Mouse (Mus musculus) spleen, adult 2 months (tissue): Measurements from ENCODE around the gene Samd4b. TPM values are rescaled to one million over a fixed set of nuclear protein-coding genes. Genes with fewer than 3 reads are reported as not detected.
"Not testable (repeated sequence)": the region's sequence is repeated elsewhere in the genome, so short reads cannot be mapped to it uniquely, and the experiment has no call there.

Experiments
- DNase-seq, 2 experiments: peaks; one replicate each; pipeline versions ENCODE4 v3.0.0 to v3.0.0-alpha.2; 2012 to 2021; ENCODE audit warnings: low spot score in 2 of 2, low read depth in 1 of 2
- H3K27ac ChIP-seq: fragments of 200-500 bp; 2 replicates; pipeline ENCODE4 v1.5.1; 2012; ENCODE audit warnings: low read length, inconsistent platforms; ENCODE audit not compliant: insufficient read depth
- H3K27me3 ChIP-seq: fragments of 200-500 bp; 2 replicates; pipeline ENCODE4 v1.6.1; 2012; ENCODE audit warnings: mild to moderate bottlenecking, moderate library complexity, low read length, inconsistent platforms; ENCODE audit not compliant: control insufficient read depth, insufficient read depth
- H3K36me3 ChIP-seq: fragments of 200-500 bp; 2 replicates; pipeline ENCODE4 v1.6.1; 2012; ENCODE audit warnings: mild to moderate bottlenecking, low read length, inconsistent platforms; ENCODE audit not compliant: control insufficient read depth, insufficient read depth
- H3K4me1 ChIP-seq: fragments of 200-500 bp; 2 replicates; pipeline ENCODE4 v1.6.1; 2011; ENCODE audit warnings: inconsistent platforms; ENCODE audit not compliant: control insufficient read depth, insufficient read depth, insufficient read length
- H3K4me3 ChIP-seq: fragments of 200-500 bp; 2 replicates; pipeline ENCODE4 v1.5.1; 2011; ENCODE audit warnings: mild to moderate bottlenecking, inconsistent platforms; ENCODE audit not compliant: insufficient read depth, insufficient read length; ENCODE audit errors: extremely low read depth
- CTCF ChIP-seq: fragments of 200-500 bp; IDR thresholded peaks from 2 replicates; pipeline ENCODE4 v1.5.1; 2011; ENCODE audit warnings: mild to moderate bottlenecking, inconsistent platforms; ENCODE audit not compliant: insufficient read depth, insufficient read length, insufficient replicate concordance; ENCODE audit errors: extremely low read depth
- POLR2A ChIP-seq: fragments of 200-500 bp; IDR thresholded peaks from 2 replicates; pipeline ENCODE4 v1.6.1; 2011; ENCODE audit warnings: low read depth, low read length, inconsistent platforms
- WGBS: fragments of 180-500 bp; shearing (Covaris S2); methylation state at CpG from one replicate; pipeline ENCODE4 v1.1.7; 2018; 5-methylcytosine and 5-hydroxymethylcytosine counted together
- polyA plus RNA-seq: library from polyadenylated mRNA; depleted of rRNA; stranded (reverse); fragments of >200 nt; gene quantifications from 2 replicates; pipeline ENCODE4 v1.2.3, GENCODE M21; 2012

Samd4b gene
- polyA plus RNA-seq, 1 experiment, result 48.2 TPM

DNA sequence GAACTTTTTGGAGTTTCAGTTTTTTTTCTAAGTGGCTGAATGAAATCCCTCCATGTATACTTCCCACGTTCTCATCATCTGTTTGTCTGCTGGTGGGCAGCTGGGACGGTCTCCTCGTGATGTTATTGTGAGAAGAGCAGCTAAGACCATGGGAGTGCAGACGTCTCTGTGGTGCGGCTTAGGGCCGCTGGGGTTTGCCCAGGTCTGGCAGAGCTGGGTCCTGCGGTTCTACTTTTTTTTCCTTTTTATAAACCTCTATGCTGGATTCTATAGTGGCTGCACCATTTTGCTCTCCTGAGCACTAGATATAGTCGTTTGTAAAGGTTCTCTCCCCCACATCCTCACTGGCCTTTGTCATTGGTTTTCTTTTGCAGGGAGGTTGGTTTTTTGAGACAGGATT lies 86.5 kb downstream of the Samd4b start:
- TF ChIP-seq POLR2A (no peak), CTCF (no peak)
- Histone ChIP-seq H3K4me1 (no peaks in the 10 kb centered on the region), H3K27me3 (no peaks in the 10 kb centered on the region), H3K27ac (no peak overlapping the region), H3K4me3 (no peak overlapping the region), H3K36me3 (no peaks in the 10 kb centered on the region)
- no peak for DNase-seq
- 79% methylated on average over 8 of the region's 8 CpGs for WGBS

DNA sequence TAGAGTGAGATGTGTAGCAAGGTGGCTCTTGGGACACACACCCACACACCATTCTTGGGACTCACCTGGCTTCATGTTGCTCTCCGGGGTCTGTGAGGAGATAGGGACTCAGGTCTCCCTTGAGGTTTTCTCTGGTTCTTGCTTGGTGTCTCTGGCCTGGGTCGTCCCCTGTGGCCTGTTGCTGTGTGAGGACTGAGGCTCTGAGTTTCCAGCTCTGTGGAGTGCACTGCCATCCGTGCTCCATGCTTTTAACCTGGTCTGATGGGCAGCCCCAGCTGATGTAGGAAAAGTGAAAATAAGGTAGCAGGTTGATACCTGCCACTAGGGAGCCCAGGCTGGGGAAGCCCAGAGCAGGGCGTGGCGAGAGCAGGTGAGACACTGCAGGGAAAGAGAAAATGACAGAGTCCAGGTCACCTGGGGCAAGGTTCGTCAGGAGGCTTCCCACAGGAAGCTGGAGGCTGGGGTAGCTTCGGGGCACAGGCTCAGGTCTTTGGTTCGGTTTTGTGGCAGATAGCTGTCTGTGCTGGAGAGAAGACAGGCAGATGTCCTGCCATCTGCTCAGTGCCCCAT lies 87.5 kb downstream of the Samd4b start, which contains the start of gene Ifnl2:
Gene Ifnl2 (minus strand): TSS at position 51 of the 570 bp plus-strand sequence.
- not testable (repeated sequence) for H3K27ac ChIP-seq, DNase-seq, H3K27me3 ChIP-seq, H3K36me3 ChIP-seq, H3K4me1 ChIP-seq, H3K4me3 ChIP-seq
- 61% methylated on average over 8 of the region's 8 CpGs for WGBS

DNA sequence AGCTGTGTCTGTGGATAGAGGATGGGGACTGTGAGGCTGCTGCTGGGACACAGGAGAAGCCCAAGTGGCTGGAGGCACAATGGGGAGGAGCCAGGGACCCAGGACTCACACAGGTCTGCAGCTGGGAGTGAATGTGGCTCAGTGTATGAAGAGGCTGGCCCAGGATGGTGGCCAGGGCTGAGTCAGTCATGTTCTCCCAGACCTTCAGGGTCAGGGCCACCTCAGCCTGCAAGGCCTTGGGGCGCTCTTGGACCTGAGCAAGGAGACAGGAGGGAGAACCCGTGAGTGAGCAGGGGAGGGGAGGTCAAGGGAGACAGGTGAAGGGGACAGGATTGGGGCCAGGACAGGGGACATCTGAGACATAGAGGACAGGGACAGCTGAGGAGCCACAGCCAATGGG lies 88.8 kb downstream of the Samd4b start:
- not testable (repeated sequence) for H3K27ac ChIP-seq, H3K36me3 ChIP-seq, H3K4me3 ChIP-seq, H3K27me3 ChIP-seq, H3K4me1 ChIP-seq, DNase-seq
- 92% methylated on average over 2 of the region's 2 CpGs for WGBS

DNA sequence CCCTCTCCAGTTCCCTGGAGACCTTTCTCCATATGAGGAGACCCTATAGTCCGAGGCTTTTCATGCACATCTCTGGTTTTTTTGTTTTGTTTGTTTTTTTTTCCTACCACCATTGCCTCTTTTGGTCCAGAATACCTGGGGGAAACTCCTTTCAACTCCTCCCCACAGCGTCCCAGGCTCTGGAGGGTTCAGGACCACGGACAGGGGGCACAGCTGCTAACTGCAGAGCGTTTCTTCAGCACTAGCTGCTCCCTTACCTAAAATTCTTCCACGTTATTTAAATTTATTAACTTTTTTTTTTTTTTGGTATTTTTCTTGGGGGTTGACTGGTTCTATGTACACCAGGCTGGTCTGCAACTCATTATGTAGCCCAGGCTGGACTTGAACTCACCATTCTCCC lies 92.4 kb downstream of the Samd4b start:
- TF ChIP-seq CTCF (no peak), POLR2A (no peak)
- no peak overlapping the region for H3K27ac ChIP-seq
- H3K36me3 ChIP-seq, result no peaks in the 10 kb centered on the region
- H3K4me1 ChIP-seq, result no peaks in the 10 kb centered on the region
- no peak for DNase-seq
- no peaks in the 10 kb centered on the region for H3K27me3 ChIP-seq
- WGBS, result 7% methylated on average over 5 of the region's 5 CpGs
- H3K4me3 ChIP-seq, result no peak overlapping the region

DNA sequence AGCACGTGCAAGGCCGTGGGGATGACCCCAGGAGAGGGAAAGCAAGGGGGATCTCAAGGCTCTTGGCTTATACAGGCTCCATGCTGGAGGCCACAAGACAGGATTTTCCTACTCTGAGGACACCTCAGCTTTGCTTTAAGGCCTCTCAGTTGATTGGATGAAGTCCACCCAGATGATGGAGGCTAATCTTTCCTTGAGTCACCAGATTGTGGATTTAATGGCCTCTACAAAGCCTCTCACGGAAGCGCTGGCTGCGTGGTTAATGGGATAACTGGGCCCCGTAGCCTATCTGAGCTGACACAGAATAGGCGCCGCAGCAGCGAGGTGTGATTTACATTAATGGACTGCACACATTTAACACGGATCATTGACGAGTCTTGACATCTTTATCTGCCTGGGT lies 102.5 kb downstream of the Samd4b start:
- Histone ChIP-seq H3K27me3 (no peaks in the 10 kb centered on the region), H3K36me3 (no peaks in the 10 kb centered on the region), H3K4me3 (no peak overlapping the region), H3K27ac (no peak overlapping the region), H3K4me1 (no peaks in the 10 kb centered on the region)
- 89% methylated on average over 11 of the region's 11 CpGs for WGBS
- DNase-seq, result no peak
- no peak for TF ChIP-seq CTCF
- TF ChIP-seq POLR2A, result no peak

DNA sequence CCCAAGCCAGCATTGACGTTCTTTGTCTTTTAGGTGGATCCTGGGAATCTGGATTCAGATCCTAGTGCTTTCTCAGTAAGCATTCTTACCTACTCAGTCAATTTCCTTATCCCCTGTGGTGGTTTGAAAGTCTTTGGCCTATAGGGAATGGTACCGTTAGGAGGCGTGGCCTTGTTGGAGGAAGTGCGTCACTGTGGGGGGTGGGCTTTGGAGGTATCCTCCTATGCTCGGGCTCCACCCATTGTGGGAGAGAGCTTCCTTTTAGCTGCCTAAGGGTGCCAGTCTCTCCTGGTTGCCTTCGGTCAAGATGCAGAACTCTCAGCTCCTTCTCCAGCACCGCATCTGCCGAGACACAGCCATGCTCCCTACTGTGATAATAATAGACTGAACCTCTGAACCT lies 105.6 kb downstream of the Samd4b start:
- WGBS, result 87% methylated on average over 8 of the region's 8 CpGs
- DNase-seq, result no peak
- TF ChIP-seq POLR2A (no peak), CTCF (no peak)

DNA sequence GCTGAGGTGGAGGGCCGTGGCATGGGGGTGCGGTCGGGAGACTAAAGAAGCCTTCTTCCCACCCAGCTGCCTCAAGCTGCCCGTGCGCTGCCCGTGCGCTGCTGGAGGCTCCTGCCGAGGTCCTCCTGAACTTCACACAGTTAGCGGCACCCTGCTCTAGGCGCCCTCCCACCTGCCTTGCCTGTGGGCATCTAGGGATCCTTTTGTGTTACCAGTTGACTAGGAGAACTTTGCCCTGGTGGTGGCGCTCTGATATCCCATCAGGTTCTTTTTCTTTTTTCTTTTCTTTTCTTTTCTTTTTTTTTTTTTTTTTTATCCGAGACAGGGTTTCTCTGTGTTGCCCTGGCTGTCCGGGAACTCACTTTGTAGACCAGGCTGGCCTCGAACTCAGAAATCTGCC lies 107.0 kb downstream of the Samd4b start:
- TF ChIP-seq CTCF (no peak), POLR2A (no peak)
- Histone ChIP-seq H3K27me3 (peaks cover 1% of the 10 kb centered on the region; the same call in 1 of the 2 replicates), H3K36me3 (no peaks in the 10 kb centered on the region), H3K4me3 (no peak overlapping the region), H3K27ac (no peak overlapping the region), H3K4me1 (no peaks in the 10 kb centered on the region)
- DNase-seq, result no peak
- 50% methylated on average over 14 of the region's 14 CpGs for WGBS

More for the DNA sequence above, 105.6 kb downstream of the Samd4b start:
- no peak overlapping the region for H3K4me3 ChIP-seq
- peaks cover 1% of the 10 kb centered on the region; the same call in 1 of the 2 replicates for H3K27me3 ChIP-seq
- H3K27ac ChIP-seq, result no peak overlapping the region
- no peaks in the 10 kb centered on the region for H3K4me1 ChIP-seq
- H3K36me3 ChIP-seq, result no peaks in the 10 kb centered on the region

DNA sequence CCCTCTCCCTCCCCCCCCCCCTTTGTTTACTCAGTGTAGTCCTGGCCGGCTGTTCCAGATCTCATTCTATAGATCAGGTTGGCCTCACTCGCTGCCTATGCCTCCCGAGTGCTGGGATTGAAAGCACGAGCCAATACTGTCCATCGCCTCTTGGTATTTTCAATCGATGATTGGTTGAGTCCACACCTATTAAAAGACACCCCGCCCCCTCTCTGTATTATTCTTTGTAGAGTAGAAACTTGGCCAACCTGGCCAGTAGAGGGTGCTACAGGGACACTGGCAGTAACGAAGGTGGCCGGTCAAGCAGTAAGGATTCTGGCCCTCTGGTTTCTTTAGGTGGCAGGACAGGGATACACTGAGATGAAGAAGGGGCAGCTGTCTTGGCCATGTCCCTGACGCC lies 107.5 kb downstream of the Samd4b start:
- no peak overlapping the region for H3K4me3 ChIP-seq
- H3K27ac ChIP-seq, result no peak overlapping the region
- DNase-seq, result peak; percentile 17 to 44
- H3K27me3 ChIP-seq, result peaks cover 1% of the 10 kb centered on the region; the same call in 1 of the 2 replicates
- no peaks in the 10 kb centered on the region for H3K36me3 ChIP-seq
- 12% methylated on average over 10 of the region's 10 CpGs for WGBS
- TF ChIP-seq CTCF, result peak; percentile 31; the same call in 1 of the 2 replicates
- no peak for TF ChIP-seq POLR2A
- H3K4me1 ChIP-seq, result no peaks in the 10 kb centered on the region
